Comparison of ENCODE assay signal across 16 mouse cellular contexts in genomic region chrX:6517217-6517616, GRCm38 (mm10).
"Had no signal": no experiment of that assay in that cellular context is flagged by ENCODE, and none has a peak within 500 bp of the region (broad histone marks: within the 10 kb centered on the region; RNA-seq: fewer than 3 reads in every experiment).

No protein-coding gene starts in this region.

- ATAC-seq: liver, postnatal 0 days; lung, postnatal 0 days; midbrain, embryonic 13.5 days; midbrain, embryonic 15.5 days had no signal

- H3K27me3 ChIP-seq: lung, embryonic 15.5 days; megakaryocyte, embryonic 14.5 days; midbrain, embryonic 13.5 days; midbrain, embryonic 15.5 days; neural tube, embryonic 12.5 days had no signal

- DNase-seq: liver, postnatal 0 days; lung, adult 2 months; lung, postnatal 14 days; lung, postnatal 36 days; right cerebral cortex, postnatal 25 days; right cerebral cortex, postnatal 4 days; spleen, adult 18-20 months; thymus, adult 18-20 months; thymus, postnatal 14 days; thymus, postnatal 36 days had no signal
